Mouse (Mus musculus) T-cell, adult 2 months (primary cell): ENCODE measurements around the gene Kif1b.

Experiments
- DNase-seq: peaks from one replicate; pipeline ENCODE4 v3.0.0; 2022; ENCODE audit warnings: low spot score

Kif1b gene

DNA sequence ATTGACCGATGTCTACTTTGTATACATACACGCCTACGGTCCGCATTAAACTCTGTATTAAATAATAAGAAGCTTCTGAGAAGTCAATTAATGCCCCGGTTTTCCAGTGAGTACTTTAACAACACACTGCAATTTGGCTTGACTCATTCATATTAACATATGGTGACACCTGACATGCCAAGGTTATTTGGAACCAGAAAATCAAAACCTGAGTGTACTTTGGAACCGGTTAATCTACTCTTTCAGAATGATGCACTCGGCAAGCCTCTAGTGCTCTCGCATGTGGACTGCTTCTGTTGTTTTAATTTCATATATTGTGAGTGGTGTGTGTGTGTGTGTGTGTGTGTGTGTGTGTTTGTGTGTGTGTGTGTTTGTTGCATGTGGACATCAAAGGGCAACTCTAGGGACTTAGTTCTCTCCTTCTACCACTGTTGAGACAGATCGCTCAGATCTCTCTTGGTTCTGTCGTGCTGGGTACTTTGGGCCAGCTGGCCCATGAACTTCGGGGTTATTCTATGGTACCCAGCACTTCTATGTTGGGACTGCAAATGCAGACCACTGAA, 6.9 kb upstream of the Kif1b start:
- DNase-seq = no peak

DNA sequence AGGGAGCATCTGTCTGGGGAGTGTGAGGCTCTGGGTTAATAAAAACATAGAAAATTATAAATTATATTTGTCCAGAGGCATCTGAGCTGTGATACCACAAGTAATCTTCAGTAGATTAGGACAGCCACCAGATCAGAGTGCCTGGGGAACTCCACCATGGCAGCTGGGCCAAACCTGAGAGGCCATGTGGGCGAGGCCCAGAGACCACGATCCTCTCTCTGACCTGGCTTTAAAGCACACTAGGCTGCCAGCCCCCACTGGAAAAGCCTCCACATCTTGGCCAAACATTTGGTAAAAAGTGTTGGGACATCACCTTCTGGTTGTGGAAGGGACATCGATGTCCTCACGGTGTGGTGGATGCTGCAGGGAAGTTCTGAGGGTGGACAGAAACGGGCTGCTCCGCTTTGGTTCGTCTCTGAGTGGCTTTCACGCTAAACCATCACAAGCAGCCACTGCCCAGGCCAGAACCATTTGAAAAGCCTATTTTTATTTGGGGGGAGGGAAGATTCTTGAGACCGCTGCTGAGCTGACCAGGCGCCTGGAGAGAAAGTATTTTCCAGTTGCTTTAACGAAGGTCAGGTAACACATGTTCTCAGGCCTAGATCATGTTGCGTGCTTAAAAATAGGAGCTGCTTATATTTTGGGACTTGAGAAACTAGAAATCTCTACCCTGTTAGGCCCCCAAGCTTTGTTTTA, 6.2 kb upstream of the Kif1b start:
- no peak for DNase-seq

DNA sequence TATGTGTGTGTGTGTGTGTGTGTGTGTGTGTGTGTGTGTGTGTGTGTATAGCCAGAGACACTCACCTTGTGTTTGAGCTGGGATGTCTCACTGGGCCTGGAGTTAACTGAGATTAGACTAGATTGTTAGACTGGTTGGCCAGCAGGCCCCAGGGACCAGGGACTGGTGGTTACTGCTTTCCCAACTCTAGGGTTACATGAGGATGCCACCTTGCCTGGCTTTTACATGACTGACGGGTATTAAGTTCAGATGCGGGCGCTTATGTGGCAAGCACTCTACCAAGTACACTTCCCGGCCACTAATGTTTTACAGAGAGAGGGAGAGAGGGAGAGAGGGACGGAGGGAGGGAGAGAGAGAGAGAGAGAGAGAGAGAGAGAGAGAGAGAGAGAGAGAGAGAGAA, 4.5 kb upstream of the Kif1b start:
- no peak for DNase-seq

DNA sequence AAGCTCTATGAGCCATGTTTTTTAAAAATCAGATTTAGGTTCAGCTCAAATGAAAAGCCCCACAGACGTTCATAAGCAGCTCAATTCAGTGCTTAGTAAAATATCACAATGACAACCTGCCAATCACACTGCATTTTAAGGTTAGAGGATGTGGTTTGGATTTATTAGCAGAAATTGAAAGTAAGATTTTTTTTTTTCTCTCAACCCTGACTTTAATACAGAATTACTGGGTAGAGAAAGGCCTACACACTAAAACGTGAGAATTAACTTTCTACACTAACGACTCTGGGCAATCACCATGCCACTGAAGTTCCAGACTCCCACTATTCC, 963 bp upstream of the Kif1b start:
- no peak for DNase-seq

DNA sequence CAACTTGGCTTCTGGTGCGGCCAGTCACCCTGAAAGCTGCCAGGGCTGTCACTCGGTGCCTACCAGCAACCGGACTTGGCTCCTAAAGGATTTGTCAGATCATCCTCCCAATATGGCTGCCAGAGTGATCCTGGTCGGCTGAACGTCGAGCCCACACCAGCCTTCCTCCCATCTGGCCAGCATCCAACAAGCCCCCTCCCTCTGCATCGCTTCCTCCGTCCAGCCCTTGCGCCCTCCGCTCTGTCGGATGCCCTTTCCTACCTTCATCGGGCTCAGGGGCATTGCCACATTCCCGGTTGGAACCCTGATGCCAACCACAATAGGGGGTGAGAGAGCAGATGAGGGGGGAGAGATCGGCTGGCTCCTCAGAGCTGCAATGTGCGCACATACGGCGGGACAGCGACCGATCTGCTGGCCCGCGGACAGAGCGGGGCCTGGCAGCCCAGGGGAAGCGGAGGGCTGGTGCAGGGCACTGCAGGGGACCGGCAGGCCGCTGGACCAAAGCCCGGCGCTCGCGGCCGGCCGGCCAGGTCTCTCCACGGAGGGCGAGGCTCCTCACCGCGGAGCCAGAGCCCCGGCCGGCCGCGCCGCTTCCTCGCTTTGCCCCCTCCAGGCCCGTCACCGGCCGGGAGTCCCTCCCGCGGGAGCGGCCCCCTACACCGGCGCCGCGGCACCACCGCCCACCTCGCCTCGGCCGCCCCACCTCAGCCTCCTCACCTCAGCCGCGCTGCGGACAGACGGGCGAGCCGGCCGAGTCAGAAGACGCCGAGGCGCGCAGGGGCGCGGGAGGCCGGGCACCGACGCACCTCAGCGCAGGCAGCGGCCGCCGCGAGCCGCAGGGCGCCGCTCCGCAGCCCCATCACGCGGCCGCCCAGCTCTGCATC, 539 bp downstream of the Kif1b start:
- DNase-seq = no peak

DNA sequence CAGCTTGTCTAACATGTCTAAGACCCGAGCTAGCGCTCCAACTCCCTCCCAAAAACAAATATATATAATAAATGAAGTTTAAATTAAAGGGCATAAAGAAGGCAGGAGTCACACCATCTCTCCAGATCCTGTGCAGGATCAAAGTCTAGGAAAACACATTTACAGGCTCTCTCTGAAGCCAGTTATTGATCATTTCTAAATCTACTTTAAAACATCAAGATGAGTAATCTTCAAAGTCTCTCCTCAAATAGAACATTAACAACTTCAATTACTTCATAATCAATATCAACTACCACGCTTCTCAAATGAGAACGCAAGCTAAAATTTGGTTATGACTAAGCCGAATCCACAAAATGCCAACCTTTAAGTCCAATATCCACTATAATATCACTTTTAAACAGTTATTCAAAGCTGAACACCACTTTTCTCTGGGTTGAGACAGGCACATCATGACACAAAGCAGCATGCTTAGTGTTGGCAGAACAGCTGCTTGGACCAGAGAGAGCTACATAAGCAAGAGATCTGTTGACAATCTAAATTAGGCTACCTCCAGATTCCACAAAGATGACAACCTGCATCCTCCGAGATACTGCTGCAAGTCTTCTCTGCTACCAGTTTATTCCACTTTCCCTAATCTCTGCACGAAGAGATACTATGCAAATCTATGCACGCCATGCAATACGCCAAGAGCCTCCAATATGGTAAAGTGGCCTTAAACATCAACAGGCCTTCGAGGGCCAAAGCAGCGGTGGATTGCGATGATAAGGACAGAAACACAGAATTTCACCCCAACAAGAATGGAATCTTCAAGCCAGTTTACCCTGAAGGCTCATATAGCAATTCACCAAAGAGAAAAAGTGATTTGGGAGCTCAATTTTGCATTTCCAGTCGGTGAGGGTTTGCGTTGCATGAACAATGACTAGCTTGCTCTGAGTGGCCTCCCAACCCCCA, 1.5 kb downstream of the Kif1b start:
- no peak for DNase-seq

DNA sequence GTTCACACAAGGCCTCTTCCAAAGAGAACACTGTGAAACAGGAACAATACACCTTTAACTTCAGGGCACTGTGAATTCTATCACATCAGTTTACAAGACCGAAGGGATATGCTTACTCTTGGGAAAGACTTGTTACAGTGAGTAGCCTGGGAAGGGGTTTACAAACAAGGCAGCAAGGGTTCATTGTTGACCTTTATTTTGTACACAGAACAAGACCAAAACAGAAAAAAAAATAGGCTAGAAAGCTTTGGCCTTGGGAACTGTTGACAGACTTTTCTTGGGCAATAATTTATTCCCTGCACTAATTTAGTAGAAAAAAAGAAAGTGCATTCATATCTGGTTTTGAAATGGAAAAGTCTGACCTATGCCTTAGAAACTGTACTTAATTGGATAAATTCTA, 3.0 kb downstream of the Kif1b start:
- no peak for DNase-seq

DNA sequence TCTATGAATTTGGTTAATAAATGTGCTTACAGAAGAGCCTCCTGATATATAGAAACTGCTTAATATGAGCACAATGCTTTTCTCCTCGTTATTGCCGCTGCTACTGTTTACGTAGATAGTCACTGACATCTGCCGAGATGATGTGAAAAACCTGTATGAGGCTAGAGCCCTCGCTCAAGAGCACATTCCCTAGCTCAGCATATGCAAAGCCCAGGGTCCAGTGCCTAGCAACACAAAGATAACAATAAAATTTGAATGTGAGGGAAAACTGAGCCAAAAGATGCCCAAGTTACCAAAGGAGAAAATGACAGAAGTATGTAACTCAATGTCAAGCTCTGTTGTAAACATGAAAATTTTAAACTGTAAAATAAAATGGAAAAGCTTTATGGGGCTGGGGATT, 4.0 kb downstream of the Kif1b start:
- DNase-seq = no peak

DNA sequence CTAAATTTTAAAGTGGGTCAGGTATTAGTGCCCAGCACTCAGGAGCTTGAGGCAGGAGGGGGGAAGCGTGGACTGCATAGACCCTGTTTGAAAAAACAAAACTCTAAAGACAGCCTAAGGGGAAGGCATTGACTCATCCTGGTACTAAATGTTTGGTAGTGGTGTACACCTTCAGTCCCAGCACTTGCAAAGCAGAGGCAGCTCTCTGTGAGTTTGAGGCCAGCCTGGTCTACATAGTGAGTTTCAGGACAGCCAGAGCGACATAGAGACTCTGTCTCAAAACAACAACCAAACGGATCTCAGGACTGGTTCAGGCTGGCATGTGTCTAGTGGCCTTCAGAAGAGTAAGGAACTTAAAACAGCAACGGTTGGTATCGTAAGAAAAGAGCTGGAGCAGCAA, 4.7 kb downstream of the Kif1b start:
- no peak for DNase-seq

DNA sequence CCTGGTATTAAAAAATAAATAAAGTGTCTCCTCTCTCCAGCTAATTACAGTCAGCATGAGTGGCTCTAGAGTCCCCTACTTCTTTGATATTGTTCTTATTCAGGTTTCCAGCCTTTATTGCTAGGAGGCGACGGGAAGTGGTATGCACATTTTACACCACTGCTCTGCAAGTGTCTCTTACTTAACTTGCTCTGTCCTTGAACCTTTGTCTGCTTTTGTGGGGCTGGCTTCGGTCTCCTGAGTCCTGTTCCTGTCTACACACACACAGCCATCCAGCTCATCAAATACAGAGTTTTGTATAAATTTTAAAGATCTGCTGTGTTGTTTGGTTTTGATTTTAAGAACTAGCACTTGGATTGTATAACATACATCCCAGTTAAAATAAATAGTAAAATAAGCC, 5.4 kb downstream of the Kif1b start:
- DNase-seq = no peak

DNA sequence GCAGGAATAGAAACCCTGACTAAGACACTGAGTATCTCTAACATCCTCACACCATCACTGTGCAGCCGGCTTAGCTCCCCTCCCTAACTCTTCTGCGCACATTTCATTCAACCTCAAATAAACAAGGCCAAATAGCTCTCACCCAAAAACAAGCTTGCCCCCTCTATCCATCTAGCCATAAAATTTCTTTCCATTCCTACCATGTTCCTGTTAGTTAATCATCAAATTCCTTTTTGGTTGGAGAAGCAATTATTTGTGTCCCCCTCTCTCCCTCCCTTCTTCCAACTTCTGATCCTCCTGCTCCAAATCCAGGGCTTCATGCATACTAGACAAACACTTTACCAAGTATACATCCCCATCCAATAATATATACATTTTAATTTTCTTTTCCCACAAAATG, 11.0 kb downstream of the Kif1b start:
- DNase-seq = no peak

DNA sequence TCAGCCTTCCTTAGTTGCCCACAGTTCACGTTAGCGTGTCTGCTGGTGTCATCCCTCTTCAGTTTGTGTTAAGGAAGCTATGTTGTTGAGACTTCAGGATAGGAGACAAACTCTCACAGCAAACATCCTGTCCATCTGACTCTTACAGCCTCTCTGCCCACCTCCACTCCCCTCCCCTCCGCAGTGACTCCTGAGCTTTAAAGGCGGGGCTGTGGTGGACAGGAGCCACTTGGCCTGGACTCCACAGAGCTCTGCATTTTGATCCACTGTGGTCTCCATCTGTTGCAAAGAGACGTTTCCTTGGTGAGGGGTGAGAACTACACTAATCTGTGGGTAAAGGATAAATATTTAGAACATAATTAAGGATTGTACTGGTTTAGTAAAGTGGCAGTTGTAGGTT, 14.5 kb downstream of the Kif1b start:
- no peak for DNase-seq

DNA sequence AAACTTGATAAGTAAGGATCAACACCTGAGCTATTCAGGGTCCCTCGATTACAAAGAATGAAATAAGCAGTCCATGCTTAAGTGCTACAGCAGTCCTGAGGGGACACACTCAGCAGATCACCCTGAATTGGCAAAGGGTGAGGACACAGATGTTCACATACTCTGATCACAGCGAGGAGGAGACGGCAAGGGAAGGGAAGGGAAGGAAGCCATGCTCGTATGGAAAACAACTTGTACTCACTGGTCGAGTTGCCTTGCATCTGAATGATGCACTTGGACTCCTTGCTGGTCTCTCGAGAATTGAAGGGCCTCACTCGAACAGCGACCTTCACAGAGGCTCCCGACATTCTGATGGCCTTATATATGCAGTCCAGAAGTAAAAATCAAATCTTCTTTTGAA, 16.4 kb downstream of the Kif1b start:
- DNase-seq = no peak

DNA sequence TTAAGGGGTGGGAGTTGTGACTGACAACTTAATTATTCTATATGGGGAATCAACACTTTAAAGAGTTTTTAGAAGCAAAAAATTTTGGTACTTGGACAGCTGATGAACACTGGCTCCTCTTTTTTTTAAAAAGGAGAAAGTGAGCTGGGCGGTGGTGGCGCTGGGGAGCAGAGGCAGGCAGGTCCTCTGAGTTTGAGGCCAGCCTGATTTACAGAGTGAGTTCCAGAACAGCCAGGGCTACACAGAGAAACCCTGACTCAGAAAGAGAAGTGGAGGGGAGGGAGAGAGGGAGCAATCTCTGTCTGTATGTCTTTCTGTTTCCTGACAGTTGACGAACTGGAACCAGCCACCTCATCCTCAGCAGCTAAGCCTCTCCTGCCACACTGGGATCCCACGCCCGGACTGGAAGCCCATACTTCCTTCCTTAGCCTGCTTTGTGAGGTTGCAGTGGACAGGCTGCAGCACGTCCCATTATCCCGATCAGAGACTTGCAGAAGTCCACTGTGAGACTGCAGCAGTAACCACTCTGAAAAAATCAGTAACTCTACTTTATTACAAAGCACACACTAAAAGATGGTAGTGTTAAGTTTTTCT, 17.2 kb downstream of the Kif1b start:
- DNase-seq = no peak

DNA sequence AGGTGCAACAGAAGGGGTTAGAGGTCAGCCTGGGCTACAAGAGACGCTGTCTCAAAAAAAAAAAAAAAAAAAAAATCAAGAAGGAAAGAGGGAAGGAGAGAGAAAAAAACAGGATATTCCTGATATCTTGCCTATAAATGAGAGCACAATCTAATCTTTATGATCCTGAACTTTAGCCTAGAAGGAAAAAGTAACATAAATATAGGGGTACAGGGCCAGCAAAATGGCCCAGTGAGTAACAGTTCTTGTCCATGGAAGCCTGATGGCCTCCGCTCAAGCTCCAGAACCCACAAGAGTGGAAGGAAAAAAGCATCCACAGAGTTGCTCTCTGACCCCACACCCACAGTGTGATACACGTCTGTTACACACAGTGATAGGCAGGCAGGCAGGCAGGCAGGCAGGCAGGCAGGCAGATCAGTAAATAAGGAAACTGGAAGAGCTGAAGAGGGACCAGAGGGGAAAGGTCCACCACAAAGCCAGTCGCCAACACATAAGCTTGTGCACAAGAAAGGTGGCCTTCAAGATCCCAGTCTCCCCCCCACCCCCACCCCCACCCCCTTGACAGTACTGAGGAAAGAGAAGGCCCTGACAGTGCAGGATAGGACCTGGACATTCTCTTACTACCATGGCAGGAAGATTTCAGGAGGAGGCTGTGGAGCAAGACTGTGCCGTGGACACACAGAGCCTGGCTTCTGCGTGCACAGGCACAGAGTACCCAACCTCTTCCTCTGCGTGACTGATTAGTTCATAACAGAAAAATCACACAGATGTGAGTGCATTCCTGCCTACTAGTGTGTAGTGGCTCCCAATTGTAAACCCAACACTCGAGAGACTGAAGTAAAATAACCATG, 21.0 kb downstream of the Kif1b start:
- DNase-seq = no peak

DNA sequence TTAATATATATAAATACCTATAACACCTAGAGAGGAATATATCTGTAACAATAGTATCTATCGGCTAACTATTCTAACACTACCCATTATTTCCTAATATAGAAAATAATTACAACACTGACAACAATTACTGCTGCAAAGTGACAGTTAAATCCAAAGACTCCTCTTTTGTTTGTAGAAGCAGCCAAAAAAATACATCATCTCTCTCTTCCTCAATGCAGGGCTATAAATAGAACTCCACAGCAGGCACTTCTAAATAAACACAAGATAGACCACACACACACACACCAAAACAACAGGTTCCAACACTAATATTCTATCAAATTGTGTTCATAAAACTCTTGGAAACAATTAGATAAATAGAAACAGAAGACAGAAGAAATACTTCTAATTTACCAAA, 21.8 kb downstream of the Kif1b start:
- DNase-seq = no peak

DNA sequence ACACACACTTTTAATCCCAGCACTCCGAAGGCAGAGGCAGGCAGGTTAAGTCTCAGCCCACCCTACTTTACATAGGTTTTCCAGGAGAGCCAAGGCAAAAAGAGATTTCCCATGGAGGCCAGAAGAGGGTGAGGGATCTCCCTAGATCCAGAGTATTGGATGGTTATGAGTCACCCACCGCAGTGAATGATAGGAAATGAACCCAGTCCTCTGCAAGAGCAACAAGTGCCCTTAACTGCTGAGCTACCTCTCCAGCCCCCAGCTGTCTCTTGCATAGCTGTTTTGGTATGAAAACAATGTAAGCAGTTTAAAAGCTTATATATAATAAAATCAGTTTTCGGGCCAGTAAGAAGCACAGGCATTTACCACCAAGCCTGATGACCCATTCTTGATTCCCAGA, 24.5 kb downstream of the Kif1b start:
- no peak for DNase-seq

DNA sequence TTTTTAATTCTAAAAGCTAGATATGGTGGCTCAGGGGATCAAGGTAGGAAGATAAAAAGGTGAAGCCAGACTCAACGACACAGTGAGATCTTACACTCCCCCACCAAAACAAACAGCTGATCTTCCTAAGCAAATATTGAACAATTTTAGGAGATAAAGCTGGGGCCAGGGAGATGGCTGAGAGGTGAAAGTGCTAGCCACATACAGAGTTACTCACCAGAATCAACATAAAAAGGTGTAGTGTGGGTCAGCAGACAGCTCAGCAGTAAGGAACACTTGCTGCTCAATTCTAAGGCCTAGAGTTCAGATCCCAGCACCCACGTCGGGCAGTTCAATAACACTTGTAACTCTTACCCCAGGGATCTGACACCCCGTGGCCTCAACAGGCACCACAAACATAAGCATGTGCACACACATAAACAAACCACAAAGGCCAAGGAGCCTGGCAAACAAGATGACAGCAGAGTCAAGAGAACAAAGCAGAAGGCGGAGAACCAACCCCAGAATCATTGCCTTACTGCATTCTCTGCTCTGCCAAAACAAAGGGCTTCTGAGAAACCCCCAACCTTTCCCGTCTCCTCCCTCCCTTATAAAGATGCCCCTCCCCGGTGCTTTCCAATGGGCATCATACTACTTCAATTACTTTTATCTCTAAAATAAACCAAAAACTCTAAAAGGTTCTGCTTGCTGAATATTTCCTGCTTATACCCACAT, 25.3 kb downstream of the Kif1b start:
- peak; percentile 83 for DNase-seq

DNA sequence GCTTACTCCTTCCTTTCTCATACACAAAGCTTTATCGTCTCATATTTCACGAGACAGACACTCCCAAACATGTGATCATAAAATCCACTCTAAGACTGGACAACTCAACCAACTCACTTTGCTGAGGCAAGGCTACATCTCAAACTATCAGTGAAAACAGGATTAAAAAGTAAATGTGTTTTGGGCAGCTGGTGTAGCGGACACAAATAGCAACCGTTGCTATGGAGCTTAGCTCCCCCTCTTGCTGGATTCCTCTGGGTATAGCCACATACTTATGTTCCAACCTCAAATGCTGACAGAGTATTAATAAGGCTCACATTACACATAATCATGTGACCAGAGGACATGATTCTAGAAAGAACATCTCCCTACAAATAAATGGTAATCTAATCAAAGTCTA, 29.9 kb downstream of the Kif1b start:
- DNase-seq = no peak

DNA sequence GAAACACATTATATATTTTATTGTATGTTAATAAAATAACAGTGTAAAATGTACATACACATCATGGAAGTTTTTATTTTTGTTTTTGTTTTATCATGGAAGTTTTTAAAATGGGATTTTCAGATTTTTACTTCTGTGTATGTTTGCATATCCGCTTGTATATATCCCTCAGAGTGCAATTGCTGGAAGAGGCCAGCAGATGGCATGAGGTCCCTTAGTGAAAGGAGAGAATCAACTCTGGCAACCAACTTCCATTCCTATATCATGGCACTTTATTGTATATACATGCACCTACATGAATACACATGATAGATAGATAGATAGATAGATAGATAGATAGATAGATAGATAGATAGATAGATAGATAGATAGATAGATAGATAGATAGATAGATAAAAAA, 34.4 kb downstream of the Kif1b start:
- DNase-seq = peak; percentile 38
